In the genomic region with DNA sequence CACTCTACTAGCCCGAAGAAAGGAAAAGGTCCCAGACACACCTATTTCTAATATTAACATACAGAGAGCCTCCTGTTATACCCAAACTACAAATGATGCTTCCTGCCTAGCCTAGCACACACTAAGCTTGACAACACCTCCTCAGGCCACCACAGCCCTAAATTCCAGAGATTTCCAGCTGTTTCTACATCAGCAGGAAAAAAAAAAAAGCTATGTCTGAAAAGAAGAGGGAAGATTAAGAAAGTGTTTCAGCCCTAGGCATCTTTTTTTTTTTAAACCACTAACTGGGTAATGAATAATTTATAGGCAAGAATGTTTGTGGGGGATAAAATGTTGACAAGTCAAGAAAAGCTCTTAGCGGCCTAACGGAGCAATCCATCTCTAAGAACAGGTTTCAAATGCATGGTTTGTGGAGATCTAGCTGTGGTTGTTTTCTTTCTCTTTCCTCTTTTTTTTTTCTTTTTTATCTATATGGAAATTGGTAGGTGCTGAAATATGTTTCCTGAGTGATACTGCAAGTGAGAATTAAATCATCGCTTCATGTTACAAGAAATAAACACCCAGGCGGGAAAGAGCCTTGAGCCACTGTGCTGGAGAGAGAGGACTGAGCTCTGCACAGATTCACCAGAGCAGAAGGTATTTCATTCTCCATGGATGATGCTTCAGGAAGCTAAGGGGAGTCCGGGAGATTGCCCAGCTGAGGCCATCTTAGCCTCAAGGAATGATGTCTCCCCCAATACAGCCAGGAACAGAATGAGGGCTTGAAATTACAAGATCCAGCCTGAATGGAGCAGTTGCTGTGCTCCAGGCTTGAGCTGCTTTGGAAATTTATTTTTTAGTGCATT, we compare ENCODE assay signal across 18 mouse cellular contexts.
DNase-seq lines count a peak whose midpoint lies in the region; ATAC-seq and TF ChIP-seq lines count a peak whose summit lies in the region.
"Had no signal": no experiment of that assay in that cellular context is flagged by ENCODE, and none has a peak within 500 bp of the region (broad histone marks: within the 10 kb centered on the region; RNA-seq: fewer than 3 reads in every experiment).

No protein-coding gene starts in this region.

- no peak overlapping the region for H3K4me3 ChIP-seq in limb, embryonic 14.5 days (replicated peaks; ENCODE audit: low read length)
- H3K4me3 ChIP-seq in limb, embryonic 10.5 days, result no peak overlapping the region
- H3K4me3 ChIP-seq in hindbrain, embryonic 16.5 days (ENCODE audit: low read length), result no peak overlapping the region
- H3K4me3 ChIP-seq in neural tube, embryonic 15.5 days (replicated peaks), result no peak overlapping the region
- H3K4me3 ChIP-seq: heart, embryonic 10.5 days had no signal

- H3K9ac ChIP-seq in limb, embryonic 14.5 days (ENCODE audit: low read depth, low read length, severe bottlenecking), result no peak overlapping the region
- H3K9ac ChIP-seq in hindbrain, embryonic 16.5 days (ENCODE audit: low read depth, low read length), result no peak overlapping the region
- no peak overlapping the region for H3K9ac ChIP-seq in neural tube, embryonic 15.5 days (replicated peaks)

- no peaks in the 10 kb centered on the region for H3K36me3 ChIP-seq in limb, embryonic 14.5 days (ENCODE audit: control insufficient read depth, insufficient read depth, low read length)
- H3K36me3 ChIP-seq in limb, embryonic 10.5 days, result no peaks in the 10 kb centered on the region
- H3K36me3 ChIP-seq in hindbrain, embryonic 16.5 days (ENCODE audit: control insufficient read depth, insufficient read depth, low read length), result no peaks in the 10 kb centered on the region
- H3K36me3 ChIP-seq in neural tube, embryonic 15.5 days, result no peaks in the 10 kb centered on the region
- H3K36me3 ChIP-seq: G1E; heart, embryonic 10.5 days had no signal

- H3K9me3 ChIP-seq in limb, embryonic 14.5 days (ENCODE audit: control insufficient read depth, low read length), result 0 out of 2 replicates have a peak, but pooled peaks cover 4% of the 10 kb centered on the region
- no peaks in the 10 kb centered on the region for H3K9me3 ChIP-seq in limb, embryonic 10.5 days (replicated peaks)
- no peaks in the 10 kb centered on the region for H3K9me3 ChIP-seq in hindbrain, embryonic 16.5 days (ENCODE audit: control insufficient read depth, low read length)
- H3K9me3 ChIP-seq in neural tube, embryonic 15.5 days (replicated peaks), result no peaks in the 10 kb centered on the region
- H3K9me3 ChIP-seq: heart, embryonic 10.5 days had no signal

- H3K4me2 ChIP-seq in limb, embryonic 14.5 days (replicated peaks; ENCODE audit: low read depth, low read length, severe bottlenecking), result no peak overlapping the region
- H3K4me2 ChIP-seq in hindbrain, embryonic 16.5 days (ENCODE audit: low read length), result no peak overlapping the region
- H3K4me2 ChIP-seq in neural tube, embryonic 15.5 days, result no peak overlapping the region

- intact Hi-C loops in heart, postnatal 10 days (cut with DNase I), result no loop called here

- ATAC-seq in limb, embryonic 14.5 days (ENCODE audit: low FRiP score, low read depth), result no peak
- ATAC-seq in common myeloid progenitor, adult 5-6 weeks (replicated peaks; ENCODE audit: low read depth, poor library complexity, severe bottlenecking), result peak; percentile 67
- no peak for ATAC-seq in hindbrain, embryonic 16.5 days
- no peak for ATAC-seq in neural tube, embryonic 15.5 days (ENCODE audit: low FRiP score)

- 67% methylated on average over 6 of the region's 6 CpGs for WGBS in limb, embryonic 14.5 days
- WGBS in limb, embryonic 10.5 days, result 89% methylated on average over 6 of the region's 6 CpGs
- WGBS in hindbrain, embryonic 16.5 days, result 57% methylated on average over 6 of the region's 6 CpGs
- 56% methylated on average over 6 of the region's 6 CpGs for WGBS in neural tube, embryonic 15.5 days

- H3K4me1 ChIP-seq in limb, embryonic 14.5 days (ENCODE audit: control insufficient read depth, insufficient read depth, low read length), result no peaks in the 10 kb centered on the region
- H3K4me1 ChIP-seq in limb, embryonic 10.5 days, result peaks cover 16% of the 10 kb centered on the region
- 0 out of 2 replicates have a peak, but pooled peaks cover 2% of the 10 kb centered on the region for H3K4me1 ChIP-seq in hindbrain, embryonic 16.5 days (ENCODE audit: control insufficient read depth, insufficient read depth, low read depth, low read length)
- peaks cover 8% of the 10 kb centered on the region; the same call in 1 of the 2 replicates for H3K4me1 ChIP-seq in neural tube, embryonic 15.5 days

- no peak for TF ChIP-seq POLR2A in limb, embryonic 14.5 days (IDR thresholded peaks at IDR 0.05; ENCODE audit: borderline replicate concordance, extremely low read depth, insufficient read depth, insufficient read length)

- DNase-seq in limb, embryonic 14.5 days (ENCODE audit: low spot score), result peak; percentile 15
- DNase-seq in limb, embryonic 10.5 days (ENCODE audit: low spot score), result no peak
- no peak for DNase-seq in heart, postnatal 10 days
- DNase-seq in frontal cortex, adult 2 months (ENCODE audit: extremely low spot score in 1 of 2, low spot score in 1 of 2), result no peak
- DNase-seq: cerebellum, postnatal 25 days; gastrocnemius, postnatal 36 days; heart, postnatal 36 days; kidney, adult 11 months; kidney, postnatal 10 days; lung, adult 2 months; right cerebral cortex, postnatal 4 days; thymus, adult 18-20 months had no signal

- H3K27ac ChIP-seq in limb, embryonic 14.5 days (replicated peaks; ENCODE audit: low read depth, low read length), result no peak overlapping the region
- no peak overlapping the region for H3K27ac ChIP-seq in limb, embryonic 10.5 days
- peak overlapping the region; percentile 11 for H3K27ac ChIP-seq in hindbrain, embryonic 16.5 days (ENCODE audit: low read depth, low read length)
- peak overlapping the region; percentile 63 for H3K27ac ChIP-seq in neural tube, embryonic 15.5 days (replicated peaks)
- H3K27ac ChIP-seq: heart, embryonic 10.5 days; macrophage had no signal

- no peaks in the 10 kb centered on the region for H3K27me3 ChIP-seq in limb, embryonic 14.5 days (ENCODE audit: control insufficient read depth, insufficient read depth, low read length)
- peaks cover 8% of the 10 kb centered on the region; the same call in 1 of the 2 replicates for H3K27me3 ChIP-seq in limb, embryonic 10.5 days (ENCODE audit: low read depth, poor library complexity, severe bottlenecking)
- no peaks in the 10 kb centered on the region for H3K27me3 ChIP-seq in hindbrain, embryonic 16.5 days (replicated peaks; ENCODE audit: control insufficient read depth, insufficient read depth, low read length)
- H3K27me3 ChIP-seq in neural tube, embryonic 15.5 days (replicated peaks), result no peaks in the 10 kb centered on the region

Comparison
In these comparisons a context has a peak if more than half of its experiments do, and no peak if none do; other contexts are left out.
1. H3K27ac ChIP-seq: peak in hindbrain, embryonic 16.5 days (single experiment) and neural tube, embryonic 15.5 days (single experiment); none in limb, embryonic 14.5 days (single experiment) and limb, embryonic 10.5 days (single experiment).